Mouse (Mus musculus): ENCODE data around the gene 1700008O03Rik. TPM values are rescaled to one million over a fixed set of nuclear protein-coding genes. Genes with fewer than 3 reads are reported as not detected.

1700008O03Rik gene
- polyA plus RNA-seq, 1 experiment from 2014 or later, result 1.4 TPM

- Histone ChIP-seq H3K4me2 (ENCODE audit: low read depth, low read length) (no peak overlapping the region), H3K4me1 (ENCODE audit: control insufficient read depth, insufficient read depth, low read length) (no peaks in the 10 kb centered on the region), H3K9ac (replicated peaks; ENCODE audit: low read length) (no peak overlapping the region), H3K9me3 (replicated peaks; ENCODE audit: control insufficient read depth, low read length) (no peaks in the 10 kb centered on the region), H3K27me3 (ENCODE audit: control insufficient read depth, insufficient read depth, low read length) (peaks cover 51% of the 10 kb centered on the region), H3K36me3 (replicated peaks; ENCODE audit: control insufficient read depth, insufficient read depth, low read depth, low read length) (no peaks in the 10 kb centered on the region), H3K27ac (replicated peaks; ENCODE audit: low read depth, low read length) (no peak overlapping the region), H3K4me3 (ENCODE audit: low read depth, low read length) (no peak overlapping the region)
- no peak for ATAC-seq (replicated peaks; ENCODE audit: insufficient number of reproducible peaks, low FRiP score, low TSS enrichment, low read depth)
- DNase-seq (ENCODE audit: low spot score), result no peak
- 3% methylated on average over 30 of the region's 32 CpGs for WGBS
These were observed 48.3 kb downstream of the 1700008O03Rik start for GRCm38 (mm10) chr7:44337121-44337849.

GRCm38 (mm10) chr7:44336046-44337021, 49.3 kb downstream of the 1700008O03Rik start:
- no peaks in the 10 kb centered on the region for H3K4me1 ChIP-seq (ENCODE audit: control insufficient read depth, insufficient read depth, low read length)
- 2% methylated on average over 43 of the region's 54 CpGs for WGBS
- no peaks in the 10 kb centered on the region for H3K9me3 ChIP-seq (replicated peaks; ENCODE audit: control insufficient read depth, low read length)
- H3K36me3 ChIP-seq (replicated peaks; ENCODE audit: control insufficient read depth, insufficient read depth, low read depth, low read length), result no peaks in the 10 kb centered on the region
- H3K4me2 ChIP-seq (ENCODE audit: low read depth, low read length), result peak overlapping the region; percentile 88
- DNase-seq (ENCODE audit: low spot score) (no peak), ATAC-seq (replicated peaks; ENCODE audit: insufficient number of reproducible peaks, low FRiP score, low TSS enrichment, low read depth) (peak; percentile 30; the same call in 1 of the 2 replicates)
- no peak overlapping the region for H3K27ac ChIP-seq (replicated peaks; ENCODE audit: low read depth, low read length)
- no peak overlapping the region for H3K9ac ChIP-seq (replicated peaks; ENCODE audit: low read length)
- H3K4me3 ChIP-seq (ENCODE audit: low read depth, low read length), result peak overlapping the region; percentile 43
- H3K27me3 ChIP-seq (ENCODE audit: control insufficient read depth, insufficient read depth, low read length), result peaks cover 51% of the 10 kb centered on the region

GRCm38 (mm10) chr7:44335031-44335878, 50.4 kb downstream of the 1700008O03Rik start:
- peak overlapping the region; percentile 88 for H3K4me2 ChIP-seq (ENCODE audit: low read depth, low read length)
- peak; percentile 76 for DNase-seq (ENCODE audit: low spot score)
- peaks cover 51% of the 10 kb centered on the region for H3K27me3 ChIP-seq (ENCODE audit: control insufficient read depth, insufficient read depth, low read length)
- no peak overlapping the region for H3K9ac ChIP-seq (replicated peaks; ENCODE audit: low read length)
- ATAC-seq (replicated peaks; ENCODE audit: insufficient number of reproducible peaks, low FRiP score, low TSS enrichment, low read depth), result no peak; the same call in 1 of the 2 replicates
- H3K4me3 ChIP-seq (ENCODE audit: low read depth, low read length), result peak overlapping the region; percentile 43
- H3K4me1 ChIP-seq (ENCODE audit: control insufficient read depth, insufficient read depth, low read length), result no peaks in the 10 kb centered on the region
- H3K9me3 ChIP-seq (replicated peaks; ENCODE audit: control insufficient read depth, low read length), result no peaks in the 10 kb centered on the region
- whole genome bisulfite sequencing, result 4% methylated on average over 17 of the region's 40 CpGs
- H3K27ac ChIP-seq (replicated peaks; ENCODE audit: low read depth, low read length), result no peak overlapping the region
- no peaks in the 10 kb centered on the region for H3K36me3 ChIP-seq (replicated peaks; ENCODE audit: control insufficient read depth, insufficient read depth, low read depth, low read length)

- Histone ChIP-seq H3K9me3 (replicated peaks; ENCODE audit: control insufficient read depth, low read length) (no peaks in the 10 kb centered on the region), H3K36me3 (replicated peaks; ENCODE audit: control insufficient read depth, insufficient read depth, low read depth, low read length) (no peaks in the 10 kb centered on the region), H3K9ac (replicated peaks; ENCODE audit: low read length) (no peak overlapping the region), H3K4me3 (ENCODE audit: low read depth, low read length) (no peak overlapping the region), H3K27me3 (ENCODE audit: control insufficient read depth, insufficient read depth, low read length) (peaks cover 44% of the 10 kb centered on the region), H3K27ac (replicated peaks; ENCODE audit: low read depth, low read length) (no peak overlapping the region), H3K4me2 (ENCODE audit: low read depth, low read length) (no peak overlapping the region), H3K4me1 (ENCODE audit: control insufficient read depth, insufficient read depth, low read length) (no peaks in the 10 kb centered on the region)
- WGBS, result 72% methylated on average over 14 of the region's 14 CpGs
- no peak for DNase-seq (ENCODE audit: low spot score)
- ATAC-seq (replicated peaks; ENCODE audit: insufficient number of reproducible peaks, low FRiP score, low TSS enrichment, low read depth), result no peak
These were observed 51.5 kb downstream of the 1700008O03Rik start for GRCm38 (mm10) chr7:44334139-44334538.

GRCm38 (mm10) chr7:44332336-44332735, 53.3 kb downstream of the 1700008O03Rik start:
- no peak for ATAC-seq (replicated peaks; ENCODE audit: insufficient number of reproducible peaks, low FRiP score, low TSS enrichment, low read depth)
- Histone ChIP-seq H3K9me3 (replicated peaks; ENCODE audit: control insufficient read depth, low read length) (no peaks in the 10 kb centered on the region), H3K4me1 (ENCODE audit: control insufficient read depth, insufficient read depth, low read length) (no peaks in the 10 kb centered on the region), H3K27ac (replicated peaks; ENCODE audit: low read depth, low read length) (no peak overlapping the region), H3K36me3 (replicated peaks; ENCODE audit: control insufficient read depth, insufficient read depth, low read depth, low read length) (no peaks in the 10 kb centered on the region), H3K9ac (replicated peaks; ENCODE audit: low read length) (no peak overlapping the region), H3K27me3 (ENCODE audit: control insufficient read depth, insufficient read depth, low read length) (peaks cover 30% of the 10 kb centered on the region), H3K4me2 (ENCODE audit: low read depth, low read length) (no peak overlapping the region), H3K4me3 (ENCODE audit: low read depth, low read length) (no peak overlapping the region)
- WGBS, result 70% methylated on average over 3 of the region's 3 CpGs
- no peak for DNase-seq (ENCODE audit: low spot score)

- no peak overlapping the region for H3K4me3 ChIP-seq (ENCODE audit: low read depth, low read length)
- ATAC-seq (replicated peaks; ENCODE audit: insufficient number of reproducible peaks, low FRiP score, low TSS enrichment, low read depth), result no peak
- no peaks in the 10 kb centered on the region for H3K36me3 ChIP-seq (replicated peaks; ENCODE audit: control insufficient read depth, insufficient read depth, low read depth, low read length)
- H3K4me1 ChIP-seq (ENCODE audit: control insufficient read depth, insufficient read depth, low read length), result no peaks in the 10 kb centered on the region
- no peak overlapping the region for H3K27ac ChIP-seq (replicated peaks; ENCODE audit: low read depth, low read length)
- 60% methylated on average over 6 of the region's 6 CpGs for WGBS
- no peaks in the 10 kb centered on the region for H3K9me3 ChIP-seq (replicated peaks; ENCODE audit: control insufficient read depth, low read length)
- no peak for DNase-seq (ENCODE audit: low spot score)
- no peaks in the 10 kb centered on the region for H3K27me3 ChIP-seq (ENCODE audit: control insufficient read depth, insufficient read depth, low read length)
- H3K9ac ChIP-seq (replicated peaks; ENCODE audit: low read length), result no peak overlapping the region
- no peak overlapping the region for H3K4me2 ChIP-seq (ENCODE audit: low read depth, low read length)
These were observed 59.0 kb downstream of the 1700008O03Rik start for GRCm38 (mm10) chr7:44326614-44327013.

GRCm38 (mm10) chr7:44322290-44322689, 63.3 kb downstream of the 1700008O03Rik start:
- DNase-seq (ENCODE audit: low spot score) (no peak), ATAC-seq (replicated peaks; ENCODE audit: insufficient number of reproducible peaks, low FRiP score, low TSS enrichment, low read depth) (no peak)
- H3K4me2 ChIP-seq (ENCODE audit: low read depth, low read length), result no peak overlapping the region
- H3K27me3 ChIP-seq (ENCODE audit: control insufficient read depth, insufficient read depth, low read length), result no peaks in the 10 kb centered on the region
- no peak overlapping the region for H3K4me3 ChIP-seq (ENCODE audit: low read depth, low read length)
- WGBS, result 88% methylated on average over 1 of the region's 1 CpGs
- no peak overlapping the region for H3K27ac ChIP-seq (replicated peaks; ENCODE audit: low read depth, low read length)
- no peaks in the 10 kb centered on the region for H3K4me1 ChIP-seq (ENCODE audit: control insufficient read depth, insufficient read depth, low read length)
- no peaks in the 10 kb centered on the region for H3K36me3 ChIP-seq (replicated peaks; ENCODE audit: control insufficient read depth, insufficient read depth, low read depth, low read length)
- no peak overlapping the region for H3K9ac ChIP-seq (replicated peaks; ENCODE audit: low read length)
- H3K9me3 ChIP-seq (replicated peaks; ENCODE audit: control insufficient read depth, low read length), result no peaks in the 10 kb centered on the region
